Mouse (Mus musculus) intestine, postnatal 0 days (tissue): ENCODE results near the gene Tcf7l1. TPM values are rescaled to one million over a fixed set of nuclear protein-coding genes. Genes with fewer than 3 reads are reported as not detected.

Experiments used
- ATAC-seq: fragments of 200-750 bp; cut with Nextera tagmentation; 2 replicates; pipeline ENCODE4 v1.8.0; 2017; ENCODE audit warnings: mild to moderate bottlenecking, moderate TSS enrichment, moderate library complexity
- H3K27ac ChIP-seq: fragments of 300-500 bp; sonication (generic); 2 replicates; pipeline ENCODE4 v1.5.1; 2014; ENCODE audit warnings: mild to moderate bottlenecking, low read depth, low read length, moderate library complexity
- H3K27me3 ChIP-seq: fragments of 300-500 bp; sonication (generic); replicated peaks from 2 replicates; pipeline ENCODE4 v1.6.1; 2014; ENCODE audit warnings: low read length, mixed read lengths; ENCODE audit not compliant: control insufficient read depth, insufficient read depth
- H3K36me3 ChIP-seq: fragments of 300-500 bp; sonication (generic); 2 replicates; pipeline ENCODE4 v1.6.1; 2014; ENCODE audit warnings: mild to moderate bottlenecking, moderate library complexity; ENCODE audit not compliant: control insufficient read depth, insufficient read depth
- H3K4me1 ChIP-seq: fragments of 300-500 bp; sonication (generic); replicated peaks from 2 replicates; pipeline ENCODE4 v1.6.1; 2014; ENCODE audit warnings: antibody characterized with exemption, low read length, mixed read lengths; ENCODE audit not compliant: control insufficient read depth, insufficient read depth
- H3K4me2 ChIP-seq: fragments of 300-500 bp; sonication (generic); replicated peaks from 2 replicates; pipeline ENCODE4 v1.6.1; 2014; ENCODE audit warnings: low read depth, mild to moderate bottlenecking, moderate library complexity
- H3K4me3 ChIP-seq: fragments of 300-500 bp; sonication (generic); 2 replicates; pipeline ENCODE4 v1.5.1; 2014; ENCODE audit warnings: low read depth, low read length
- H3K9ac ChIP-seq: fragments of 300-500 bp; sonication (generic); 2 replicates; pipeline ENCODE4 v1.6.1; 2014; ENCODE audit warnings: mild to moderate bottlenecking, low read depth, low read length
- H3K9me3 ChIP-seq: fragments of 300-500 bp; sonication (generic); 2 replicates; pipeline ENCODE4 v1.6.1; 2016; ENCODE audit warnings: mixed run types; ENCODE audit not compliant: control insufficient read depth
- CTCF ChIP-seq: sonication (generic); IDR thresholded peaks from 2 replicates; pipeline ENCODE4 v1.5.1; 2016; ENCODE audit warnings: low read depth, mild to moderate bottlenecking, control low read depth, antibody characterized with exemption, moderate library complexity
- WGBS: fragments of 180-500 bp; shearing (Covaris S2); extraction: QIAGEN DNeasy Blood & Tissue Kit; methylation state at CpG from one replicate; pipeline ENCODE4 v1.1.7; 2014; 5-methylcytosine and 5-hydroxymethylcytosine counted together
- polyA plus RNA-seq: library from polyadenylated mRNA; unstranded; fragments of >200 nt; fragmentation: Nextera tagmentation; extraction: Ambion mirVana; gene quantifications from 2 replicates; pipeline ENCODE4 v1.2.1, GENCODE M21; 2015

Gene Tcf7l1
- polyA plus RNA-seq, 1 experiment from 2014 or later, result 6.8 TPM

- no peaks in the 10 kb centered on the region for H3K4me1 ChIP-seq
- 40% methylated on average over 3 of the region's 3 CpGs for WGBS
- no peaks in the 10 kb centered on the region for H3K27me3 ChIP-seq
- no peak for TF ChIP-seq CTCF
- no peak overlapping the region for H3K4me2 ChIP-seq
- H3K36me3 ChIP-seq, result no peaks in the 10 kb centered on the region
- no peak overlapping the region for H3K9ac ChIP-seq
- no peak overlapping the region for H3K27ac ChIP-seq
- ATAC-seq, result no peak
- no peak overlapping the region for H3K4me3 ChIP-seq
- no peaks in the 10 kb centered on the region for H3K9me3 ChIP-seq
Measured at GRCm38 (mm10) chr6:72774275-72774674, 14.8 kb downstream of the Tcf7l1 start.

- Histone ChIP-seq H3K27ac (no peak overlapping the region), H3K9me3 (no peaks in the 10 kb centered on the region), H3K36me3 (no peaks in the 10 kb centered on the region), H3K4me1 (no peaks in the 10 kb centered on the region), H3K9ac (no peak overlapping the region), H3K4me3 (no peak overlapping the region), H3K4me2 (no peak overlapping the region), H3K27me3 (no peaks in the 10 kb centered on the region)
- TF ChIP-seq CTCF, result no peak
- 73% methylated on average over 14 of the region's 14 CpGs for WGBS
- no peak for ATAC-seq
Measured at GRCm38 (mm10) chr6:72769915-72770776, 18.9 kb downstream of the Tcf7l1 start.

- no peak overlapping the region for H3K4me3 ChIP-seq
- no peaks in the 10 kb centered on the region for H3K9me3 ChIP-seq
- WGBS, result 81% methylated on average over 13 of the region's 13 CpGs
- no peaks in the 10 kb centered on the region for H3K36me3 ChIP-seq
- no peaks in the 10 kb centered on the region for H3K27me3 ChIP-seq
- H3K27ac ChIP-seq, result no peak overlapping the region
- no peaks in the 10 kb centered on the region for H3K4me1 ChIP-seq
- no peak for ATAC-seq
- no peak for TF ChIP-seq CTCF
- no peak overlapping the region for H3K9ac ChIP-seq
- no peak overlapping the region for H3K4me2 ChIP-seq
Measured at GRCm38 (mm10) chr6:72769343-72769742, 19.7 kb downstream of the Tcf7l1 start.

GRCm38 (mm10) chr6:72768804-72769203, 20.2 kb downstream of the Tcf7l1 start:
- ATAC-seq, result no peak

GRCm38 (mm10) chr6:72768097-72768496, 21.0 kb downstream of the Tcf7l1 start:
- whole genome bisulfite sequencing, result 89% methylated on average over 9 of the region's 9 CpGs

More at GRCm38 (mm10) chr6:72768804-72769203, 20.2 kb downstream of the Tcf7l1 start:
- Histone ChIP-seq H3K4me3 (no peak overlapping the region), H3K36me3 (no peaks in the 10 kb centered on the region), H3K27ac (no peak overlapping the region), H3K27me3 (no peaks in the 10 kb centered on the region), H3K4me1 (no peaks in the 10 kb centered on the region), H3K4me2 (no peak overlapping the region), H3K9ac (no peak overlapping the region), H3K9me3 (no peaks in the 10 kb centered on the region)
- WGBS, result 86% methylated on average over 9 of the region's 9 CpGs
- no peak for TF ChIP-seq CTCF

GRCm38 (mm10) chr6:72763616-72764015, 25.4 kb downstream of the Tcf7l1 start:
- TF ChIP-seq CTCF, result no peak
- H3K36me3 ChIP-seq, result no peaks in the 10 kb centered on the region
- no peak overlapping the region for H3K27ac ChIP-seq
- no peak overlapping the region for H3K4me2 ChIP-seq
- no peak; the same call in 1 of the 2 replicates for ATAC-seq
- no peaks in the 10 kb centered on the region for H3K27me3 ChIP-seq
- no peaks in the 10 kb centered on the region for H3K4me1 ChIP-seq
- no peak overlapping the region for H3K4me3 ChIP-seq
- 31% methylated on average over 11 of the region's 11 CpGs for WGBS
- H3K9me3 ChIP-seq, result no peaks in the 10 kb centered on the region
- H3K9ac ChIP-seq, result no peak overlapping the region

More at GRCm38 (mm10) chr6:72768097-72768496, 21.0 kb downstream of the Tcf7l1 start:
- Histone ChIP-seq H3K9ac (no peak overlapping the region), H3K4me1 (no peaks in the 10 kb centered on the region), H3K36me3 (no peaks in the 10 kb centered on the region), H3K9me3 (no peaks in the 10 kb centered on the region), H3K4me3 (no peak overlapping the region), H3K4me2 (no peak overlapping the region), H3K27ac (no peak overlapping the region), H3K27me3 (no peaks in the 10 kb centered on the region)
- TF ChIP-seq CTCF, result no peak
- ATAC-seq, result no peak
